Mouse (Mus musculus): ENCODE measurements at regions not wholly inside any gene's neighbourhood (a gene's known extent, or its start where the extent isn't known, plus 50 kb on each side); places are given as distances from the start of the nearest gene placed in this dataset.
"Not testable (repeated sequence)": the region's sequence is repeated elsewhere in the genome, so short reads cannot be mapped to it uniquely, and the experiment has no call there.

- H3K4me3 ChIP-seq (replicated peaks) = not testable (repeated sequence)
These were observed 99.7 kb upstream of the Sec61g start for GRCm38 (mm10) chr11:16607900-16608422.

DNA sequence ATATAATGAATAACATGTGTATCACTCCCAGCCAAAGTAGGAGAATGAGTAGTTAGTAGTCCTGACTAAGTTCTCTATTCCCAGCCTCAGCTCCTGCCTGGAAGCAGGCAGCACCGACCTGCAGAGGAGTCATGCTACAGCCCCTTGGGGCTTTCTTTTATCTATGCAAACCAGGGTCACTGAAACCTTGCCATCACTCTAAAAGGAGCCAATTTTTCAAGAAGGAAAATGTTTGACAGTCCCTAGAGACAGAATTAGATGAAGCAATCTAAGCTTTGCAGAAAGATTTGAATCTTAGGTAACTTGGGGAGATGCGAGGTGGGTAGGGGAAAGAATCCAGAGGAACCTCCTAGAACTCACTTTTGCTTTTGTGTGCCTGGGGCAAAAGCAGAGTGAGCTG is 103.5 kb upstream of the Sec61g start:
- no peak overlapping the region for H3K4me3 ChIP-seq (replicated peaks)
- no peaks in the 10 kb centered on the region for H3K36me3 ChIP-seq
- WGBS = 66% methylated on average over 2 of the region's 2 CpGs
- H3K27ac ChIP-seq = no peak overlapping the region
- H3K9ac ChIP-seq = no peak overlapping the region
- H3K4me2 ChIP-seq = no peak overlapping the region
- no peaks in the 10 kb centered on the region for H3K9me3 ChIP-seq (replicated peaks)
- H3K27me3 ChIP-seq = no peaks in the 10 kb centered on the region
- ATAC-seq (replicated peaks; ENCODE audit: low FRiP score) = no peak
- H3K4me1 ChIP-seq = no peaks in the 10 kb centered on the region

More at GRCm38 (mm10) chr11:16607900-16608422, 99.7 kb upstream of the Sec61g start:
- H3K27ac ChIP-seq; H3K36me3 ChIP-seq; ATAC-seq (replicated peaks; ENCODE audit: low FRiP score); H3K4me2 ChIP-seq; H3K9me3 ChIP-seq (replicated peaks); H3K27me3 ChIP-seq; H3K9ac ChIP-seq; H3K4me1 ChIP-seq: not testable (repeated sequence)
- 89% methylated on average over 3 of the region's 3 CpGs for WGBS

- H3K27me3 ChIP-seq = no peaks in the 10 kb centered on the region
- WGBS = 74% methylated on average over 3 of the region's 3 CpGs
- no peaks in the 10 kb centered on the region for H3K9me3 ChIP-seq (replicated peaks)
- no peaks in the 10 kb centered on the region for H3K36me3 ChIP-seq
- no peak overlapping the region for H3K4me2 ChIP-seq
- no peaks in the 10 kb centered on the region for H3K4me1 ChIP-seq
- ATAC-seq (replicated peaks; ENCODE audit: low FRiP score) = no peak
- H3K9ac ChIP-seq = no peak overlapping the region
- no peak overlapping the region for H3K27ac ChIP-seq
- no peak overlapping the region for H3K4me3 ChIP-seq (replicated peaks)
These were observed 104.2 kb upstream of the Sec61g start for GRCm38 (mm10) chr11:16612524-16612923.

DNA sequence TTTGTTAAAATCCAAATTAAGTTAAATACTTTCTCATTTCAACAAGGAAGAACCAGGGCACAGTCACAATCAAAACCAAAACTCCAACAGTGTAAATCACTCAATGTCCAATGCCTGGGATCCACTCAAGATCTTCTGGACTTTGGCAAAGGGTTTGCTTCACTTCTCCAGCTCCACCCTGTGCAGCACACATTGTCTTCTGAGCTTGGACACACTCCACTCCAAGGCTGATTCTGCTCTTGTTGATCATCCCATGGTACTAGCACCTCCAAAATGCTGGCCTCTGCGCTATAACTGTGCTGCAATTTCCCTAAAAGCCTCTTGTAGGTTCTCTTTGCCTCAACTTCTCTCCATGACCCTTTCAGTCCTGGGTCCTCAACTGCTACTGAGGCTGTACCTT is 111.5 kb upstream of the Sec61g start:
- no peaks in the 10 kb centered on the region for H3K27me3 ChIP-seq
- no peaks in the 10 kb centered on the region for H3K4me1 ChIP-seq
- H3K27ac ChIP-seq = no peak overlapping the region
- WGBS = 68% methylated on average over 1 of the region's 1 CpGs
- no peaks in the 10 kb centered on the region for H3K9me3 ChIP-seq (replicated peaks)
- ATAC-seq (replicated peaks; ENCODE audit: low FRiP score) = no peak
- no peak overlapping the region for H3K9ac ChIP-seq
- no peak overlapping the region for H3K4me2 ChIP-seq
- H3K36me3 ChIP-seq = no peaks in the 10 kb centered on the region
- H3K4me3 ChIP-seq (replicated peaks) = no peak overlapping the region

DNA sequence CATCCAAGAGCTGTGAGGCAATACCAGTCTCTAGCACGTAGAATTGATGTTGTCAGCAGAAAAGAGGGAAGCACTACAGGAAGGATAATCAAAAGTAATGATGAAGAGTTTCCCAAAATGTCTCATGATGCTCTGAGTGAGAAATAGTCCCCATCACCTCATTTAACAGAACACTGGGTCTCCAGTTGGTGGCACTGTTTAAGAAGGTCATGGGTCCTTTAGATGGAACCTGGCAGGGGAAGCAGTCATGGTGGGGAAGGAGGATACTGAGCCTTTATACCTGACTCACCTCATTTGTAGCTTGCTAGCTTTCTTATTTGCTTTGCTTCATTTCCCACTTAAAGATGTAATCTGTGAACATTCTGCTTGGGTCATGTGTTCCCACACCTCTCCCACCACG is 115.4 kb upstream of the Sec61g start:
- H3K36me3 ChIP-seq = no peaks in the 10 kb centered on the region
- no peak overlapping the region for H3K9ac ChIP-seq
- 55% methylated on average over 2 of the region's 2 CpGs for WGBS
- H3K4me3 ChIP-seq (replicated peaks) = no peak overlapping the region
- no peaks in the 10 kb centered on the region for H3K4me1 ChIP-seq
- no peak overlapping the region for H3K4me2 ChIP-seq
- no peaks in the 10 kb centered on the region for H3K9me3 ChIP-seq (replicated peaks)
- no peaks in the 10 kb centered on the region for H3K27me3 ChIP-seq
- ATAC-seq (replicated peaks; ENCODE audit: low FRiP score) = no peak
- H3K27ac ChIP-seq = no peak overlapping the region

- Histone ChIP-seq H3K4me2 (no peak overlapping the region), H3K36me3 (no peaks in the 10 kb centered on the region), H3K4me3 (replicated peaks) (no peak overlapping the region), H3K27ac (no peak overlapping the region), H3K9ac (no peak overlapping the region), H3K27me3 (no peaks in the 10 kb centered on the region), H3K9me3 (replicated peaks) (no peaks in the 10 kb centered on the region), H3K4me1 (no peaks in the 10 kb centered on the region)
- ATAC-seq (replicated peaks; ENCODE audit: low FRiP score) = no peak
- WGBS = 77% methylated on average over 7 of the region's 7 CpGs
These were observed 119.2 kb upstream of the Sec61g start for GRCm38 (mm10) chr11:16627294-16628085.

DNA sequence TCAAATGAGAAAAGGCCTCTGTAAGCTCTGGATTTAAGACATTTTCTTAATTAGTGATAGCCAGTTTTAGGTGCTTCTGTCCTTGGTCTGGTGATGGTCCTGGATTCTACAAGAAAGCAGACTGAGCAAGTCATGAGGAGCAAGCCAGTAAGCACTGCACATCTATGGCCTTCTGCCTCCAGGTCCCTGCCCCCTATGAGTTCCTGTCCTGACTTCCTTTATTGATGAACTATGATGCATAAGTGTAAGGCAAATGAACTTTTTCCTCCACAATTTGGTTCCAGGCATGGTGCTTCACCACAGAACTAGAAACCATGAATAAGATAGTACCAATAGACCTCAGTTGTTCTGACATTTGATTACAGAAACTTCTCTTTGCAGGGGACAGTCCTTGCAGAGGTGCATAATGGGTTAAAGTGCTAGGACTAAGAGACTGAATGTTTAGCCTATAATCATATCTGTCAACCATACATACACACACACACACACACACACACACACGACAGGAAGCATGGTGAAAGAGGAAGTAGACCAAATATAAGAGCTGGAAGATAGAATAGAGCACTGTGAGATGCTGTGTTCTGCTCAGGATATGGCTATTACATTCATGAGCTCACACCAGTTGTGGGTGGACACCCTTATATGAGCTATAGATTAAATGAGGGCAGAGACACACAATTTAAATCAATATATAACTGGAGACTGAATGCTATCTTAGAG is 121.3 kb upstream of the Sec61g start:
- Histone ChIP-seq H3K27me3 (no peaks in the 10 kb centered on the region), H3K4me2 (no peak overlapping the region), H3K4me3 (replicated peaks) (no peak overlapping the region), H3K36me3 (no peaks in the 10 kb centered on the region), H3K4me1 (no peaks in the 10 kb centered on the region), H3K9ac (no peak overlapping the region), H3K9me3 (replicated peaks) (no peaks in the 10 kb centered on the region), H3K27ac (no peak overlapping the region)
- 63% methylated on average over 1 of the region's 1 CpGs for WGBS
- no peak for ATAC-seq (replicated peaks; ENCODE audit: low FRiP score)

GRCm38 (mm10) chr11:16635796-16636195 is 116.2 kb upstream of the Egfr start:
- H3K4me2 ChIP-seq; H3K27ac ChIP-seq; H3K4me3 ChIP-seq (replicated peaks); H3K4me1 ChIP-seq; H3K9ac ChIP-seq; ATAC-seq (replicated peaks; ENCODE audit: low FRiP score); H3K36me3 ChIP-seq; H3K27me3 ChIP-seq; H3K9me3 ChIP-seq (replicated peaks): not testable (repeated sequence)
- WGBS = 92% methylated on average over 11 of the region's 11 CpGs

- no peak for ATAC-seq (replicated peaks; ENCODE audit: low FRiP score)
- H3K27ac ChIP-seq = no peak overlapping the region
- H3K4me2 ChIP-seq = no peak overlapping the region
- no peaks in the 10 kb centered on the region for H3K9me3 ChIP-seq (replicated peaks)
- no peaks in the 10 kb centered on the region for H3K36me3 ChIP-seq
- WGBS = 80% methylated on average over 2 of the region's 2 CpGs
- H3K4me3 ChIP-seq (replicated peaks) = no peak overlapping the region
- no peaks in the 10 kb centered on the region for H3K4me1 ChIP-seq
- no peaks in the 10 kb centered on the region for H3K27me3 ChIP-seq
- H3K9ac ChIP-seq = no peak overlapping the region
These were observed 114.3 kb upstream of the Egfr start for GRCm38 (mm10) chr11:16637679-16638078.

DNA sequence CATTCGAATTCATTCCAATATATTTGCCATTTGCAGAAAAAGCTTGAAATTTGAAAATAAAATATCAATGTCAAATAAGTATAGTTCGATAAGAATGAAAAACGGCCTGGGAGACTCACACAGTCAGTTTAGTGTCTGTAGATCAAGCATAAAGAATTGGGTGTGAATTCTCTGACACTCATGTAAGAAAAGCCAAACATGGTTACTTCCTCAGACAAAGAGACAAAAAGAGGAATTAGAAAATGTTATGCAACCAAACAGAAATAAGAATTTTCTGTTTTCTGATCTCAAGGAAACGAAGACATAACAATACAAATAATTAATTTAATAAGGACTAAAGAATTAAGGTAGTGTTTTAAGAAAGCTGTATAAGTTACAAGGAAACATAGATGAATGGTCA is 113.7 kb upstream of the Egfr start:
- WGBS = 83% methylated on average over 4 of the region's 4 CpGs
- no peaks in the 10 kb centered on the region for H3K27me3 ChIP-seq
- H3K9me3 ChIP-seq (replicated peaks) = no peaks in the 10 kb centered on the region
- no peak overlapping the region for H3K4me2 ChIP-seq
- H3K36me3 ChIP-seq = no peaks in the 10 kb centered on the region
- ATAC-seq (replicated peaks; ENCODE audit: low FRiP score) = no peak
- H3K4me3 ChIP-seq (replicated peaks) = no peak overlapping the region
- H3K27ac ChIP-seq = no peak overlapping the region
- no peaks in the 10 kb centered on the region for H3K4me1 ChIP-seq
- no peak overlapping the region for H3K9ac ChIP-seq

DNA sequence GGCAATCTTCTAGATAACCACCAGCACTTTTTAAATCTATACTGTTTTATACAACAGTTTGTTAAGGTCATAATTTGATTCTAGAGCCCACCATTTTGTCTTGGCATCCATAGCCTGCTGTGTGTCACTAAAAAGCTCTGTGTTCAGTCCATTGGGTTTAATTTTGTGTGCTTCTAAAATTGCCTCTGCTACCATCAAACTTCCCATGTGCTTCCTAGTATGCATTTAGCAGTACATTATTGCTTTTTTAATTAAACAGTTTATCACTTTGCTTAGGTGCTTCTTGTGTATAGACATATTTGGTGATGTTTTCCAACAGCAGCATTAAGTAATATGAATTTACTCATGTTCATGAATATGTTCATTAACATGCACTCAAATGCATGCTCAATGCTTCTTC is 102.4 kb upstream of the Egfr start:
- ATAC-seq (replicated peaks; ENCODE audit: low FRiP score) = no peak
- Histone ChIP-seq H3K4me3 (replicated peaks) (no peak overlapping the region), H3K4me1 (no peaks in the 10 kb centered on the region), H3K9ac (no peak overlapping the region), H3K27me3 (no peaks in the 10 kb centered on the region), H3K4me2 (no peak overlapping the region), H3K9me3 (replicated peaks) (no peaks in the 10 kb centered on the region), H3K27ac (no peak overlapping the region), H3K36me3 (no peaks in the 10 kb centered on the region)

GRCm38 (mm10) chr11:16663806-16664205 is 88.2 kb upstream of the Egfr start:
- Histone ChIP-seq H3K36me3 (no peaks in the 10 kb centered on the region), H3K27me3 (no peaks in the 10 kb centered on the region), H3K27ac (no peak overlapping the region), H3K9ac (no peak overlapping the region), H3K4me1 (no peaks in the 10 kb centered on the region), H3K4me2 (no peak overlapping the region), H3K9me3 (replicated peaks) (no peaks in the 10 kb centered on the region), H3K4me3 (replicated peaks) (no peak overlapping the region)
- WGBS = 90% methylated on average over 3 of the region's 3 CpGs
- no peak for ATAC-seq (replicated peaks; ENCODE audit: low FRiP score)
